Mouse (Mus musculus) small intestine, adult 2 months (tissue): ENCODE measurements around the gene Gabbr1. TPM values are rescaled to one million over a fixed set of nuclear protein-coding genes. Genes with fewer than 3 reads are reported as not detected.

Source experiments
- H3K27ac ChIP-seq: fragments of 200-500 bp; 2 replicates; pipeline ENCODE4 v1.5.1; 2012; ENCODE audit warnings: low read depth, low read length, control low read depth, inconsistent platforms; ENCODE audit not compliant: insufficient read depth
- H3K27me3 ChIP-seq: fragments of 200-500 bp; 2 replicates; pipeline ENCODE4 v1.6.1; 2012; ENCODE audit warnings: mild to moderate bottlenecking, moderate library complexity, low read length, inconsistent platforms; ENCODE audit not compliant: control insufficient read depth, insufficient read depth
- H3K36me3 ChIP-seq: fragments of 200-500 bp; 2 replicates; pipeline ENCODE4 v1.6.1; 2012; ENCODE audit warnings: mild to moderate bottlenecking, low read length, control low read depth, inconsistent platforms; ENCODE audit not compliant: control insufficient read depth, insufficient read depth
- H3K4me1 ChIP-seq: fragments of 200-500 bp; 2 replicates; pipeline ENCODE4 v1.6.1; 2012; ENCODE audit warnings: low read length, inconsistent platforms, mixed read lengths; ENCODE audit not compliant: control insufficient read depth, insufficient read depth, insufficient read length
- H3K4me3 ChIP-seq: fragments of 200-500 bp; 2 replicates; pipeline ENCODE4 v1.5.1; 2012; ENCODE audit warnings: low read depth, mild to moderate bottlenecking, control low read depth, inconsistent platforms, low read length, moderate library complexity
- CTCF ChIP-seq: fragments of 200-500 bp; IDR thresholded peaks from 2 replicates; pipeline ENCODE4 v1.5.1; 2012; ENCODE audit warnings: low read depth, mild to moderate bottlenecking, control low read depth, inconsistent platforms, low read length, moderate library complexity, mixed read lengths; ENCODE audit not compliant: insufficient replicate concordance, insufficient read length; ENCODE audit errors: extremely low read depth
- POLR2A ChIP-seq: fragments of 200-500 bp; IDR thresholded peaks from 2 replicates; pipeline ENCODE4 v1.6.1; 2012; ENCODE audit warnings: low read depth, mild to moderate bottlenecking, control low read depth, inconsistent platforms, low read length, moderate library complexity
- WGBS: fragments of 180-500 bp; shearing (Covaris S2); methylation state at CpG from one replicate; pipeline ENCODE4 v1.1.7; 2018; 5-methylcytosine and 5-hydroxymethylcytosine counted together
- polyA plus RNA-seq: library from polyadenylated mRNA; depleted of rRNA; stranded (reverse); fragments of >200 nt; gene quantifications from 2 replicates; pipeline ENCODE4 v1.2.3, GENCODE M21; 2012

Gabbr1 gene
- polyA plus RNA-seq, 1 experiment: 14.5 TPM

- WGBS: 93% methylated on average over 2 of the region's 2 CpGs
- Histone ChIP-seq H3K4me1 (peaks cover 5% of the 10 kb centered on the region; the same call in 1 of the 2 replicates), H3K4me3 (no peak overlapping the region), H3K36me3 (no peaks in the 10 kb centered on the region), H3K27me3 (no peaks in the 10 kb centered on the region), H3K27ac (no peak overlapping the region)
- TF ChIP-seq CTCF (no peak), POLR2A (no peak)
These were observed 19.3 kb upstream of the Gabbr1 start for GRCm38 (mm10) chr17:37026425-37026824.

GRCm38 (mm10) chr17:37027486-37027885 lies 18.3 kb upstream of the Gabbr1 start:
- Histone ChIP-seq H3K4me3 (no peak overlapping the region), H3K4me1 (peaks cover 5% of the 10 kb centered on the region; the same call in 1 of the 2 replicates), H3K27ac (no peak overlapping the region), H3K27me3 (no peaks in the 10 kb centered on the region), H3K36me3 (no peaks in the 10 kb centered on the region)
- TF ChIP-seq CTCF (no peak), POLR2A (no peak)
- WGBS: 95% methylated on average over 4 of the region's 4 CpGs

GRCm38 (mm10) chr17:37028212-37028611 lies 17.6 kb upstream of the Gabbr1 start:
- H3K4me3 ChIP-seq: peak overlapping the region; percentile 72
- WGBS: 39% methylated on average over 10 of the region's 10 CpGs
- no peaks in the 10 kb centered on the region for H3K27me3 ChIP-seq
- H3K4me1 ChIP-seq: peaks cover 5% of the 10 kb centered on the region; the same call in 1 of the 2 replicates
- TF ChIP-seq POLR2A (no peak), CTCF (no peak)
- no peak overlapping the region; the same call in 1 of the 2 replicates for H3K27ac ChIP-seq
- H3K36me3 ChIP-seq: no peaks in the 10 kb centered on the region

GRCm38 (mm10) chr17:37028683-37029120 lies 17.1 kb upstream of the Gabbr1 start:
- Histone ChIP-seq H3K36me3 (no peaks in the 10 kb centered on the region), H3K27me3 (no peaks in the 10 kb centered on the region), H3K4me1 (peaks cover 5% of the 10 kb centered on the region; the same call in 1 of the 2 replicates), H3K27ac (peak overlapping the region; percentile 68), H3K4me3 (peak overlapping the region; percentile 72)
- TF ChIP-seq POLR2A (no peak), CTCF (no peak)
- WGBS: under 1% methylated on average over 14 of the region's 14 CpGs

GRCm38 (mm10) chr17:37029162-37029561 lies 16.6 kb upstream of the Gabbr1 start:
- no peak for TF ChIP-seq POLR2A
- TF ChIP-seq CTCF: no peak
- 60% methylated on average over 8 of the region's 8 CpGs for WGBS
- no peak overlapping the region for H3K27ac ChIP-seq
- no peaks in the 10 kb centered on the region for H3K36me3 ChIP-seq
- no peaks in the 10 kb centered on the region for H3K27me3 ChIP-seq
- peaks cover 5% of the 10 kb centered on the region; the same call in 1 of the 2 replicates for H3K4me1 ChIP-seq
- H3K4me3 ChIP-seq: no peak overlapping the region

GRCm38 (mm10) chr17:37039127-37039894 lies 6.5 kb upstream of the Gabbr1 start:
- 78% methylated on average over 2 of the region's 2 CpGs for WGBS
- no peaks in the 10 kb centered on the region for H3K4me1 ChIP-seq
- H3K36me3 ChIP-seq: no peaks in the 10 kb centered on the region
- TF ChIP-seq CTCF (no peak), POLR2A (no peak)
- H3K27ac ChIP-seq: no peak overlapping the region
- no peaks in the 10 kb centered on the region; the same call in 1 of the 2 replicates for H3K27me3 ChIP-seq
- H3K4me3 ChIP-seq: no peak overlapping the region

GRCm38 (mm10) chr17:37044651-37045244 lies 1.0 kb upstream of the Gabbr1 start:
- Histone ChIP-seq H3K27me3 (peaks cover 19% of the 10 kb centered on the region), H3K4me3 (no peak overlapping the region), H3K27ac (no peak overlapping the region), H3K36me3 (no peaks in the 10 kb centered on the region), H3K4me1 (peaks cover 13% of the 10 kb centered on the region)
- TF ChIP-seq CTCF: no peak
- 34% methylated on average over 7 of the region's 7 CpGs for WGBS
